Mouse (Mus musculus): ENCODE data around the gene Mob4.

DNA sequence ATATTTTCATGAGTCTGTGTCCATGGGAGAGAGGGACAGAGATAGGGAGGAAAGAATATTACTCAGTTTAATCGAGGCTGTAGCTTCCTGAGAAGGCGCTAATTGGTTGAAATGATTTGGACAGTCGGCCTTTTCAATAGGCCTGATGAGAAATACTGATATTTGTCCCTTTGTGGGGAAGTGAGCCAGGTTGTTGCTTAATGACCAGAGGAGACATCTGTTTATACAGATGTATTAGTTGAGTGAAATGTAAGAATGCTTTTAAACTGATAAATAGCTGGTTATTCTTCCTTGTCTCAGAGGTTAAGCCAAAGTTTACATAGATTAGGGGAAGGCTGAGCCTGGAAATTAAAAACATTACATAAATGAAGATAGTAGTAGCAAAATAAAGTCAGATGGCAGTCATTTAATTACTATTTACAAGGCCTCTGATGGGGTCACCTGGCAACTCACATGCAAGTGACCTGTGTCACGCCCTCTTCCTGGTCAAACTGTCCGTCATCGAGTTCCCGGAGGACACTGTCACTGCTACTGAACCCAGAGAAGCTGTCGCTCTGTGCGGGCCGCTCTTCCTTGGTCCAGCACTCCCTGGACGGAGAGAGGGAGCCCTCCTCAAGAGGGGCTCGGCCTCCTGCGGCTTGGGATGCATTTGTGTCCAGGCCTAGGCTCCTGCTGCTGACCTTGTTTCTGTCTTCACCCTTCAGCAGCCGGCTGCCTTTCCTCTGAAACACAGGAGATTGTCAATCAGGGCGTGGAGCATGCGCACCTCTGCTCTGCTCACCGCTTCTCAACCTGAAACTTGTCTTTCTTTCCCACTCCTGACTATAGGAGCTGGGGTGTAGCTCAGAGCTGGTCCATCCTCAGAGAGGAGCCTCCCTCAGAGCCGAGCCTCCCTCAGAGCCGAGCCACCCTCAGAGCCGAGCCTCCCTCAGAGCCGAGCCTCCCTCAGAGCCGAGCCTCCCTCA, 40.6 kb downstream of the Mob4 start:
- no peak for TF ChIP-seq POLR2A (IDR thresholded peaks at IDR 0.05; ENCODE audit: insufficient read depth, low read depth, low read length)
- TF ChIP-seq CTCF (IDR thresholded peaks at IDR 0.05): no peak
- no peak for TF ChIP-seq EP300 (IDR thresholded peaks at IDR 0.05; ENCODE audit: insufficient read depth, low read depth, low read length)
